Mouse (Mus musculus): ENCODE data around the gene Ppp1r3f. TPM values are rescaled to one million over a fixed set of nuclear protein-coding genes. Genes with fewer than 3 reads are reported as not detected.

Ppp1r3f gene
- total and polyA plus RNA-seq, 3 experiments, result 1.7 to 2.0 TPM; not detected in 1

GRCm38 (mm10) chrX:7563076-7563475 lies 11.0 kb downstream of the Ppp1r3f start:
- Histone ChIP-seq H3K4me3 (ENCODE audit: control insufficient read depth in 1 of 2, insufficient read depth in 1 of 2, low read depth in 2 of 2, low read length in 2 of 2) (no peak overlapping the region), H3K27me3 (ENCODE audit: control insufficient read depth in 1 of 2, insufficient read depth in 2 of 2, low read length in 2 of 2) (no peaks in the 10 kb centered on the region), H3K79me2 (ENCODE audit: control insufficient read depth, insufficient read depth, low read length, poor library complexity) (no peaks in the 10 kb centered on the region), H3K9ac (ENCODE audit: control insufficient read depth, low read depth, low read length, poor library complexity, severe bottlenecking) (no peak overlapping the region), H3K36me3 (ENCODE audit: control insufficient read depth in 1 of 2, insufficient read depth in 2 of 2, low read length in 2 of 2) (peaks cover 0 to 9% of the 10 kb centered on the region in 2 experiments; a peak in 2 of 4 replicates), H3K27ac (ENCODE audit: control insufficient read depth, low read depth, low read length) (no peak overlapping the region), H3K9me3 (replicated peaks; ENCODE audit: insufficient read depth, low read length) (no peaks in the 10 kb centered on the region), H3K4me1 (ENCODE audit: control insufficient read depth in 1 of 2, insufficient read depth in 2 of 2, low read length in 2 of 2) (peaks cover 6 to 11% of the 10 kb centered on the region in 2 experiments)
- peak; percentile 51 for DNase-seq (ENCODE audit: low read depth, low spot score)
- TF ChIP-seq MYC (IDR thresholded peaks at IDR 0.05; ENCODE audit: low read depth, low read length) (no peak), HCFC1 (IDR thresholded peaks at IDR 0.05; ENCODE audit: low read depth, low read length) (no peak), BHLHE40 (IDR thresholded peaks at IDR 0.05; ENCODE audit: borderline replicate concordance, low read depth, low read length) (no peak), MXI1 (IDR thresholded peaks at IDR 0.05; ENCODE audit: low read depth, low read length) (no peak), CTCF (IDR thresholded peaks at IDR 0.05 in 2 of 3, conservative IDR thresholded peaks at IDR 0.05 in 1 of 3; ENCODE audit: control insufficient read depth in 1 of 3, insufficient read depth in 1 of 3, low read depth in 2 of 3, low read length in 3 of 3, poor library complexity in 1 of 3, severe bottlenecking in 1 of 3) (no peak), NRF1 (IDR thresholded peaks at IDR 0.05; ENCODE audit: insufficient read depth, low read depth, low read length, poor library complexity, severe bottlenecking) (no peak)

DNA sequence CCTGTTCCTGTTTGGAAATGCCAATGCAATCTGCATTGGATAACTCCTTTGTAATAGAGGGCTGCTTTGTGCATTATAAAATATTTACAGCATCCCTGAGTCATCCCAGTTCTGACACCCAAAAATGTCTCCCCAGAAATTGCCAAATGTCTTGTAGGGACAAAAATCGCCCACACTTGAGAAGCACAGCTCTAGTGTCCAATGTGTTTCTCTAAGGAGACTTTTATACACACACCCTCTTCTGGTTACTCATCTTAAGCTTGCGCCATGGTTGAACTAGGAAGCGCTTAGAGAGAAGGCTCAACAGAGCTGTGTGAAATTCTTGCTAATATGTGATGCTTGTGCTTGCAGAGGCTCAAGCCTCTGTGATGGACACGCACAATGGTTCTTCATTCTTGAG lies 20.6 kb downstream of the Ppp1r3f start:
- Histone ChIP-seq H3K9ac (ENCODE audit: control insufficient read depth, low read depth, low read length, poor library complexity, severe bottlenecking) (no peak overlapping the region), H3K27ac (ENCODE audit: control insufficient read depth, low read depth, low read length) (no peak overlapping the region), H3K4me1 (ENCODE audit: control insufficient read depth in 1 of 2, insufficient read depth in 2 of 2, low read length in 2 of 2) (0 out of 4 replicates have a peak, but pooled peaks cover 0 to 5% of the 10 kb centered on the region in 2 experiments), H3K36me3 (ENCODE audit: control insufficient read depth in 1 of 2, insufficient read depth in 2 of 2, low read length in 2 of 2) (no peaks in the 10 kb centered on the region), H3K27me3 (ENCODE audit: control insufficient read depth in 1 of 2, insufficient read depth in 2 of 2, low read length in 2 of 2) (peaks cover 0 to 2% of the 10 kb centered on the region in 2 experiments; a peak in 2 of 4 replicates), H3K4me3 (ENCODE audit: control insufficient read depth in 1 of 2, insufficient read depth in 1 of 2, low read depth in 2 of 2, low read length in 2 of 2) (no peak overlapping the region), H3K9me3 (replicated peaks; ENCODE audit: insufficient read depth, low read length) (no peaks in the 10 kb centered on the region), H3K79me2 (ENCODE audit: control insufficient read depth, insufficient read depth, low read length, poor library complexity) (no peaks in the 10 kb centered on the region)
- DNase-seq (ENCODE audit: low read depth, low spot score), result no peak
- TF ChIP-seq CTCF (IDR thresholded peaks at IDR 0.05 in 2 of 3, conservative IDR thresholded peaks at IDR 0.05 in 1 of 3; ENCODE audit: control insufficient read depth in 1 of 3, insufficient read depth in 1 of 3, low read depth in 2 of 3, low read length in 3 of 3, poor library complexity in 1 of 3, severe bottlenecking in 1 of 3) (no peak), KAT2A (conservative IDR thresholded peaks at IDR 0.05; ENCODE audit: low read depth, low read length) (no peak), MAZ (IDR thresholded peaks at IDR 0.05; ENCODE audit: low read depth, low read length) (no peak), TCF12 (IDR thresholded peaks at IDR 0.05; ENCODE audit: low read depth, low read length) (no peak), ZKSCAN1 (IDR thresholded peaks at IDR 0.05; ENCODE audit: low read depth, low read length) (no peak), TBP (IDR thresholded peaks at IDR 0.05; ENCODE audit: low read depth, low read length) (no peak), NELFE (IDR thresholded peaks at IDR 0.05; ENCODE audit: low read depth, low read length) (no peak), MYB (IDR thresholded peaks at IDR 0.05; ENCODE audit: low read depth, low read length) (no peak), NRF1 (IDR thresholded peaks at IDR 0.05; ENCODE audit: insufficient read depth, low read depth, low read length, poor library complexity, severe bottlenecking) (no peak), USF1 (IDR thresholded peaks at IDR 0.05; ENCODE audit: low read depth, low read length) (no peak), MAX (IDR thresholded peaks at IDR 0.05; ENCODE audit: low read length) (no peak), MXI1 (IDR thresholded peaks at IDR 0.05; ENCODE audit: low read depth, low read length) (no peak), POLR2AphosphoS2 (IDR thresholded peaks at IDR 0.05; ENCODE audit: low read length) (no peak), UBTF (IDR thresholded peaks at IDR 0.05; ENCODE audit: borderline replicate concordance, insufficient read depth, low read depth, low read length) (no peak), POLR2A (IDR thresholded peaks at IDR 0.05; ENCODE audit: control insufficient read depth in 1 of 2, insufficient read depth in 1 of 2, low read depth in 1 of 2, low read length in 2 of 2, poor library complexity in 1 of 2) (no peak), BHLHE40 (IDR thresholded peaks at IDR 0.05; ENCODE audit: borderline replicate concordance, low read depth, low read length) (no peak)

All from MEL (cell line).